Mouse (Mus musculus): ENCODE data around the gene Hoxa3. TPM values are rescaled to one million over a fixed set of nuclear protein-coding genes. Genes with fewer than 3 reads are reported as not detected.

Hoxa3 gene
- total RNA-seq, 2 experiments from 2014 or later, result not detected

DNA sequence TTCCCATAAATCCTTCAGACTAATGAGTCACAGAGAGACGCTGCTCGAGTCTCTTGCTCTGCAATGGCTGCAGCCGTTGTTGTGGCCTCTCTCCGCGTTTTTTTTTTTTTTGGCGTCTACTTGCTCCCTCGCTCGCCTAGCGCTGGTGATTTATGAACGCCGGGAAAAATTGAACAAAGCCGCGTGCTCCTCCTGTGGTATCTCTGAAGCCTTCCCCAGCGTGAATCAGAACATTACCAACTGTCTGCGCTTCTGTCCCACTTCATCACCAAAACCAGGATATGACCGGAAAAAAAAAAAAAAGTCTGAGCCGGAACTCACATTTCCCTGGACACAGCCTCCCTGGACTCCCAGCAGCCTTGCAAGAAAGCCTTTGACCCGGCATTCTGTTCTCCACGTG lies 27.9 kb downstream of the Hoxa3 start:
- no peak for DNase-seq (ENCODE audit: low spot score in 2 of 2)

DNA sequence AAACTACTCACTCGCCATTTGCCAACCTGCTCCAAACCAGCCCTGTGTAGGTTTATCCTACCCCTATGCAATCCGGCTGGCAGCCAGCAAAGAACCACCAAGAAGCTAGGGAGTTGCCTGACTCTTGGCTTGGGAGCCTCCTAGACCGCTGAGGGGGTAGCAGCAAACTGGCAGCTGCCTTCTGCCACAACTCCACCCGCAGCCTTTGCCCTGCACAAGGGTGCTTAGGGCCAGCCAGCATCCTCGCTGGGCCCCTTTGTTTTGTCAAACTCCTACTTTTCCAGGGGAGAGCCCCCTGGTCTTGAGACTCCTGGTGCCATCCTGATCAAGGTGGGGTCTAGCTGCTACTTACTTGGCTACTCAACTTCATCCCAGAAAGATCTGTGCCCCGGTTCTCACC lies 28.5 kb downstream of the Hoxa3 start:
- DNase-seq (ENCODE audit: low spot score in 2 of 2), result no peak

DNA sequence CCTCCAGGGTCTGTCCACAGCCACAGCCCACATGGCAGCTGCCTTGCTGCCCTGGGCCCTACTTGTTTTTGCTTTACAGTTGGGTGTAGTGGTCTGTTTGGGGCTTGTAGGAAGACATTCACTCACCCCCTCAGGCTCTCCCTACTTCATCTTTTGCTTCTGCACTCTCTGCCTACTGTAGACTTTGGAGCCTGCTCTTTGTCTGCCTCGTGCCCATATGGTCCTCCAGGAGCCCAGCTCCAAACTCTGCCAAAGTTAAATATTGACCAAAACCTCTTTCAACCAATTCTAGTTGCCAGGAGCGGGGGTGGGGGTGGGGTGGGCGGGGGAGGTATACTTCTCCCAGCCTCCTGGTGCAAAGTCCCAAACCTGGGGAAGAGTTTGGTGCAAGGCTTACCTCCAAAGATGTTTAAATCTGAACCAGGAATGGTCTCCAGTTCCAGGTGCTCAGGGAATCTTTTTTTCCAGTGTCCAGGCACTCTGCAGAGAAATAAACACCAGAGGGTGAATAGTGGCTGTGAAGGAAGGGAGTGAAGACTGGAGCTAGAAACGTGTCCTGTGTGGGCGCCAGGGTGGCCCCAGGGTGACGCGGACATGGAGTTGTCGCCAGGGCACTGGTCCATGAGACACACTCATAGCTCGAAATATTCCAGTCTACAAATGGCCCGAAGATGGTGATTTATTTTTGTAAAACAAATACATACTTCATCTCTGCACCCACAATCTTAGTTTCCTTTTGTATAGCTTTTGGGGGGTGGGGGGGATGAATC lies 29.6 kb downstream of the Hoxa3 start:
- DNase-seq (ENCODE audit: low spot score in 2 of 2), result no peak

DNA sequence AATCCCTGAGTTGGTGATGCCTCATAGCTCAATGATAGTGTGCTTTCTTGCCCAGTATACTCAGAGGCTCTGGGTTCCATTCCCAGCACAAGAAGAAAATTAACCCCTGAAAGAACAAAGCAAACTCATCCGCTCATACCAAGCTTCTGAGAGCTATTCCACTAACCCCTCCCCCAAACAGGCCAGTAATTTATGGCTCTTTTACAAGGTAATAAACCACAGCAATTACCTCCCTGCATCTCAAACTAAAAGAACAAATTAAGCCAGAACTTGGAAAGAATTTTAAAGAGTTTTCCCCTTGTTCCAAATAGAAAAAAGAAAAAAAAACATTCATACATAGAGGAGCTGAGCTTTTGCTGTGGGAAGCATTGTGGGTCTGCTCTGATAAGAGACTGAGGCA lies 30.3 kb downstream of the Hoxa3 start:
- no peak for DNase-seq (ENCODE audit: low spot score in 2 of 2)

DNA sequence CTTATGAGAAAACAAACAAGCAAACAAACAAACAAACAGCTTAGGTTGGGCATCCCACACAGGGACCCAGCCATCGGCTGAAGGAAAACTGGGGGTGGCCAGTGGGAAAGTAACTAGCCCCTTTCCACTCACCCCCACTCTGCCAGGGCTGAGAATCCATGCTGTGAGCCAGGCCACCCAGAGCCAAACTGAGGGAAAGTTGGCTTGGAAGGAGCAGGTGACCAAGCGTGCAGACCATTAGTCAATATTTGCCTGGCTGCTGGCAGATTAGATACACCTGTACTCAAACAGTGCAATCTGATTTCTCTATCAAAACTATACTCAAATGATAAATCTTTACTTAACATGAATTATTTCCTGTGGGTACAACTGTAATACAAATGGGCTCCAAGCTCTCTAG lies 31.1 kb downstream of the Hoxa3 start:
- DNase-seq (ENCODE audit: low spot score in 2 of 2), result no peak

DNA sequence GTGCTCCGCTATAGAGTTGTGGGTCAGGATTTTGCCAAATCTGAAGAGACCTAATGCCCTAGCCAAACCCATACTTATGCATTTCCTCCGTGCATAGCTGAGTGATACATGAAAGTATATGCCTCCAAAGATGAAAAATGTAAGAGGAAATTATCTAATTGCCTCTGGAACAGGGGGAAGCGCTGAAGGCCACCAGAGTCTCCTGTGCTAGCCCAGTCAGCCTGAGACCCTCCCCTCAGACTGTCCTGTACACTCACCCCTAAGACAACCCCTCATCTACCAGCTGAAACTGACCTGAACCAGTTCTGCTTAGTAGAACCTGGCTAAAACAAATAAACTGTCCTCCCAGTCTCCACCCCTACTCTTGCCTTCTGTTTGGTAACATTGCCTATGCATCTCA lies 32.4 kb downstream of the Hoxa3 start:
- DNase-seq (ENCODE audit: low spot score in 2 of 2), result no peak

DNA sequence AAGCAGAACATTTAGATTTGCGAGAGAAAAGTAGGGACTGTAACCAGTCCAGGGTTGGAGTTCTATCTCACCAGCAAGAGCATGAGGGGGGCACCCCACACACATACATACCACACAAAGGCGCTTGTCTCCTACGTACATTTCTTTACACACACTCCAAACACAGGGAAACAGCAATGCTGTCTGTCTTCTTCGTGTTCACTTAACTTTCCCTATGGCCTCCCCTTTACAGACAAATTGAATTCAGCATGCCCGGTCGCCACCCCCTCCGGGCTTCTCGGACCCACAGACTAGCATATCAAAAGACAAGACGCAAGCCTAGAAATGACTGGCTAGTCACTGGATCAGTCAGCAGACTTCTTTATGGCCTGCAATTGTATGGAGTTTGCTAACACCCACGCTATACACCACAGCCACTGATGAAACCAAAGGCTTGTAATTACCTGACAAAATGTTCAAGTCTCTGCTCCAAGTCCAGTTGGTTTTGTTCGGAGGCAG lies 32.9 kb downstream of the Hoxa3 start:
- DNase-seq (ENCODE audit: low spot score in 2 of 2), result no peak

DNA sequence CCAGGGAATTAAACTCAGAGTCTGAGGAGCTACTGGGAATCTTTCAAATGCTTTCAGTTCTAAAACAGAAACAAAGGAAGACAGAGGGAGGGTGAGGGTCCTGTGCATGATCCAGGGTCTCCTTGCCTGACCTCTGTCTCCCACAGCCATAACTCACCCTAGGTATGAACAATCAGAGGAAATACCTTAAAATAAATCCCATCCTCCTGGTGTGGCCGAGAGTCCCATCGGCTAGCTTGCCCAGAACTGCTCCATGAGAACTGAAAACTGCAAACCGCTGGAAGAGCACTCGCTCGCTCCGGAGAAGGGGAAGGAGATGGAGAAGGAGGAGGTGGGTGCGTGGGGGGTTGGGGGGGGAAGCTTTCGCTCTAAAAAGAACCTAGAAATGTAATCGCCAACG lies 33.4 kb downstream of the Hoxa3 start:
- DNase-seq (ENCODE audit: low spot score in 2 of 2), result no peak

DNA sequence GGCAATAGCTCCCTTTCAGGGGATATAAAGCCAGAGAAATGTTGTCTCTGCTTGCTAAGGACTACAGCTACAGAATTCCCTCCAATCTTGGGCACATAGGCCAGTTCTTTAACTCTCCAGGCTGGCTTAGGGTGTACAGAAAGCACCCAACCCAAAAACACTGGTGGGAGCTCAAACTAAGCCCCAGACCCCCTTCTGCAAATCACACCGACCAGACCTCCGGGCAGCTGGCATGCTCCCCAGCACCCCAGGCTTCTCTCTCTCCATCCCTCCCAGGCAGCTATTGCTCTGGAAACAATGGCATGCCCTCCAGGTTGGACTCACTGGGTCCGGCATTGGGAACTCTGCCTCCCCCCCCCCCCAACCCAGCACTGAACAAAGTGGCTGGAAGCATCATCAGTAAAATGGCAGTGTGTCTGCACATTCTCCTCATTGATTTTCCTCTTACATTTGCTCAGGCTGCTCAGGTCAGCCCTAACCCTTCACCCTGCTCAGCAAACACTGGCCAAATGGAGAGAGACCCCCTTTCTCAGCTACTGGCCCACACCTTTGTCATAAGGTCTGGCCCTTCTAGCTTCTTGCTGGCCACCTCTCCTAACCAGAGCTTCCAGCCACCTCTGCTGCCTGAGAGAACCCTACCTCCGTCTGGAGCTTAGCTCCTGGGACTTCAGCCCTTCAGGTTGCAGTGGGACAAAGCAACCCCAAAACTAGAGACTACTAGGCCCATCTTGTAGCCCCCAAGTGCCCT lies 34.0 kb downstream of the Hoxa3 start:
- DNase-seq (ENCODE audit: low spot score in 2 of 2), result no peak

DNA sequence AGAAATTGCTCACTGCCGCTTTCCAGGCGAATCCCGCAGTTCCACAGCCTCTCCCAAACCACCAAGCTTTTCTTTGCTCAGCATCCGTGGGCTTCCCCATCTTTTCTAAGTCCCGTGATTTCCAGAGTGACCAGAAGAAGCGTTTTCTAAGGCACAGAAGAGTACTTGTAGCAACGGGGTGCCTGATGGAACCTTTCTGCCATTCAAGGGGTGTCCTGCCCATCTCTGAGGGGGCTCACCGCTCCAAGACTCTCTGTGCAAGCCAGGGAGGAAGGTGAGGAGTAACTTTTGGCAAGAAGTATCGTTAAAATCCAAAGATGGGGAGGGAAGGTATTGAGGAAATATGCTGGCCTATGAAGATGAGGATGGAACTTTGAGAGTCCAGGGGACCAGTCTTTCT lies 35.3 kb downstream of the Hoxa3 start:
- DNase-seq (ENCODE audit: low spot score in 2 of 2), result no peak

DNA sequence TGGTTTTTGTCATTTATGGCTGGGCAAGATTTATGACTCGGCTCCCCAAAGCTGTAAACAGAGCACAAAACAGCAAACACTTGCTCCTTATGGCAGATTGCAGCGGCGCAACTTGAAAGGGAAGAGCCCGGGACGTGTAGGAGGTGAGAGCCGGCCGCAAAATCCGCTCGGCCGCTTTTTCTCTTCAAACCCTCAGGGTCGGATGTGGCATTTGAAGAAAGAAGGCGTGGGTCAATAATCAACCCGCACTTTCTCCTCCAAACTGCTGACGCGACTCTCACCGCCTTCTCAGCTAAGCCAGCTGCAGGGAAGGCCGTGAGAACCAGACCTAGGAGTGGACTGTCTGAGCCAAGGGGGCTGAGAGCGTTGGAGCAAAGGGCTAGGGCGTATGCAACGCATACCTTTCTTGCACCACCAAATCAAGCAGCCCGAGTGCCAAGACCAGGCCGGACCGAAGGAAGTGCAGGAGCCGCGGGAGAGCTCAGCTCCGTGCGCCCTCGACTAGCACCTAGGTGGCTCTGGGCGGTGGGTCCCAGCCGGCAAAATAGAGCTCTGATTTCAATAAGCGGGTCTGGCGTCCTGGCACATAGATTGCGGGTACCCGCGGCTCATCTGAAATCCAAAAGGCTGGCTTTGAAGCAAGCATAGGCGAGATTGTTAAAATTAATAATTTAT lies 35.9 kb downstream of the Hoxa3 start, which contains the start of gene 5730596B20Rik:
Gene 5730596B20Rik (plus strand): TSS at position 438 of the 675 bp plus-strand sequence.
- DNase-seq (ENCODE audit: low spot score in 2 of 2), result no peak

DNA sequence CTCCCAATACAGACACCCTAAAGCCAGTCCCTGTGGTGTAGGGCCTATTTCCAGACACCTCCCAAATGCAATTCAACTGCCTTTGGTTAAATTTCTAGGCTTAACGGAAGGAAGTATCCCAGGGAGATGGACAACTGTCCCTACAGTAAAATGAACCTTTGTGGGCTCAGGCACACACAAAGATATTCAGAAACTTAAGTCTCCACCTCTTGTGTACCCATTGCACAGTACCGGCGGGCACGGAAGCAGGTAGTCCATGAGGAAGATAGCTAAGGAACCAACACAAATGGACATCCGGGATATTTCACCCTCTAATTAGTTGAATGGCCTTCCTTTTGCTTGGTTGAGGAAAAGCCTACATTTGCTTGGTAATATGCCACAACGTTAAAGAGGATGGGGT lies 36.7 kb downstream of the Hoxa3 start:
- no peak for DNase-seq (ENCODE audit: low spot score in 2 of 2)

DNA sequence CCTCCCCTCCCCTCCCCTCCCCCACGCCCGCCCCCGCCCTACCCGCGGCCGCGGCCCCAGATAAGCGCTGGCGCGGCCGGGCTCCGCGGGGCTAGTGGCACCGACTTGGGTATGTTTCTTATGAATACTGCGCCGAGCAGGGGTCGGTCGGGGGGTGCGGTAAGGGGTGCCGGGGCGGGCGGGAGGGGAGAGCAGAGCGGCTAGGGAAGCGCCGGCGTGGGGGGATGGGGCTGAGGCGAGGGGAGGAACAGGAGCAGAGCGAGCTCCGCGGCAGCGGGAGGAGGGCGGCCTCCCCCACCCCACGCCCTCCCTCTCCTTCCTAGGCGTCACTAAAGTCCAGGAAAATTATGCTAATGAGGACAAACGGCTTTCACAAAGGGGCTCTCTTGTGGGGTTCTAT lies 37.3 kb downstream of the Hoxa3 start:
- DNase-seq (ENCODE audit: low spot score in 2 of 2), result no peak

DNA sequence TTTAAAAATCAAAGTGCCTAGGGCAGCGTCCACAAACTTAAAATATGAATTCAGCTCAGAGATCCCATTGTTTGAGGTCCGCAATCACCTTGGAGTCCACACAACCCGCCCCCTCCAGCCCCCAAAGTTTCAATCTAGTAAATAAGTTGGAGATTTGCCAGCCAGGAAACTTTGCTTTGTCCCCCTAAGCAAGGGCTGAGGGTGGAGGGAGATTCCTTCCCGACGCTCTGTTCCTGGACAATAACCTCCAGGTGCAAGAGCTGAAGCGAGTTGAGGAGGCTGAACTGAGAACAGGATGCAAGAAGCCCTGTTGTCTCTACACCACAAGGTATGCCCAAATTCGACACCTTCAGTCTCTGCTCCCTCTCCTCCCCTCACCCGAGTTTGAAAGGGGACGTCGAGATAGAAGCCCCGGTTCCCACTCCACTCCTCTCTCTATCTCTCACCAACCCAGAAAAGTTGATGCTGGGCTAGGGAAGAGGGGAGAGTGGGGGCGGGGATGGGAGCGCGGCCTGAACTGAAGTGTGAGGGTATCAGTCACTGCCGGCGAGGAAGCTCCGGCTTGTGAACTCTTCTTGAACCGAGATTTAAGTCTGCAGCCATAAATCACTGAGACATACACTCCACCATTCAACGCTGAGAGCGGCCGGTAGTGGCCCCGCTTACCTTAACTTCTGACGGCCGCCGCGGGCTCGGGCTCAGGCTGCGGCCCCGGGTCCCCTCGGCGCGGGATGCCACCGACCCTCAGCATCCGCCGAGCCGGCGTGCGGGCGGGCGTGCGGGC lies 38.0 kb downstream of the Hoxa3 start:
- no peak for DNase-seq (ENCODE audit: low spot score in 2 of 2)

DNA sequence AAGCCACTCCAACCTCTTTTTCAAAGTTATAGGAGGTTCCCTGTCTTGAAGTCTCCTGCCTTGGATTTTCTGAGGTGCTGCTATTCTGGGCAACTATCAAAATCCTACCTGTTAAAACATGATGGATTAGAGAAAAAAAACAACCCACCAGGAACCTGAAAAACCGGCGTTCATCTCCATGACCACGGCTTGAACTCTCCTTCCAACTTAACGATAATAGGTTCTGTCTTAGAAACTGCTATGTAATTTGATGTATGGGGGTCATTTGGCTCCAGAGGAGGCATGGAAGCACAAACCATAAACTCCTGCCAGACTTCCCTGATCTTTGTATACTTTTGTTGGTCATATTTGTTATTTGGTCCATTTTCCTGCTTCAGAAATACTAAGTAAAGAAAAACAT lies 39.5 kb downstream of the Hoxa3 start:
- DNase-seq (ENCODE audit: low spot score in 2 of 2), result no peak

DNA sequence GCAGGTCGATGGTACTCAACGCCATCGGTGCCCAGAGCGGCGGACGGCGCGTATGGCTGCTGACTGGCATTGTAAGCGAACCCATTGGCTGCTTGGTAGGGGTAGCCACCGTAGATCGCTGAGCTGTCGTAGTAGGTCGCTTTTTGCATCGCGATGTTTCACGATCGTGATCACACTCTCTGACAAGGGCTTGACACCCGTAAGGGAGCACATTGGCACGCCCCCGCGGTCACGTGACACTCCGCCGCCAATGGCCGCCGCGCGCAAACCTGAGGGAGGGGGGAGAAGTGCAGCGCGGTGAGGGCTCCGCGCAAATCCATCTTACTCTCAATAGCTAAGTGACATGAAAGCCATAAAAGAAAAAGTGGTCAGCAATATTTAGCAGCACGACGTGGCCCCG lies 40.6 kb downstream of the Hoxa3 start:
- no peak for DNase-seq (ENCODE audit: low spot score in 2 of 2)

DNA sequence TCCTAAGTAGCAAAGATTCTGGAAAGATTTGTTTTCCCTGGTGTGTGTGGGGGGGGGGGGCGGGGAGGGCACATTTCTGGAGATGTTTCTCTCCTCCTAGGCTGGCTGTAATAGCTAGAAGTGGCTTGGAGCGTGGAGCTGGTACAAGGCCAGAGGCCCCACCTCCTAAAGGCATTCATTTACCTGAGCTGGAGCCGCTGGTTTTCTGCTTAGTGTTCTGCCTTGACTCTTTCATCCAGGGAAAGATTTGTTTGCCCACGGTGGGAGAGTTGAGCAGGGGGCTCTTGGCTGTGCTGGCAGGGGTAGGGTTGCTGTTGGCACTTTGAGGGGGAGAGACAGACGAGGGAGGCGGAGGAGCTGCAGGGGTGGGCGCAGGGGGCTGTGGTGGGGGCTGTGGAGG lies 41.2 kb downstream of the Hoxa3 start:
- no peak for DNase-seq (ENCODE audit: low spot score in 2 of 2)

DNA sequence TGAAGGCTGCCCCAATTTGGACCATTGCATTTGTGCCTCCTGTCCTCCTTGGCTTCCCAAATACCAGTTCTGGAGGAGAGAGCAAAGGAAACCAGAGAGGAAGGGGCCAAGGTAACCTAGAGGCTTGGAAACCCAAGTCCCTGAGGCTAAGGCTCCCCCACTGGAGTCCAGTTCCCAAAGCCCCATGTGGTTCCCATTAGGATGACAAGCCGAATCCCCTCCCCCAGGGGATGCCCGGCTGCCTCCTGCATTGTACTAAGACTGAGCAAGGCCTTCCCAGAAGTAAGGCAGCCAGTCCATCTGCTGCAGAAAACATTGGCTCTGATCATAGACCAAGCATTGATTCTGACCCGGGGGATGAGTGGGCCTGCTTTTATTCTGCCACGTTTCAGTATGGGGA lies 41.8 kb downstream of the Hoxa3 start:
- no peak for DNase-seq (ENCODE audit: low spot score in 2 of 2)

DNA sequence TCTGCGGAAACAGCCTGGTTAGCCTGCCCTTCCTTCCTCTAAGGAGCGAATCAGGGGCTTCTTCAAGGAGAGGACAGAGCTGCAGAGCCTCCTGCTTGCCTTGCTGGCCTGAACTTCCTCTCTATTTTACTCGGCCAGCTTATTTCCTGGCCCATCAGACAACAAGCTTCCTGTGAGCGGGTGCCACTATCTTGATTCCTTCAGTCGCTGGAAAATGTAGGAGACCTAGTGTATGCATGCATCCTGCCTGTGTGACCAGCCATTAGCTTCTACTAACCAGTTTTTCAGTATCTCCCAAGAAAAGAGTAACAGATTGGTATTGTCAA lies 42.3 kb downstream of the Hoxa3 start:
- DNase-seq (ENCODE audit: low spot score in 2 of 2), result no peak

DNA sequence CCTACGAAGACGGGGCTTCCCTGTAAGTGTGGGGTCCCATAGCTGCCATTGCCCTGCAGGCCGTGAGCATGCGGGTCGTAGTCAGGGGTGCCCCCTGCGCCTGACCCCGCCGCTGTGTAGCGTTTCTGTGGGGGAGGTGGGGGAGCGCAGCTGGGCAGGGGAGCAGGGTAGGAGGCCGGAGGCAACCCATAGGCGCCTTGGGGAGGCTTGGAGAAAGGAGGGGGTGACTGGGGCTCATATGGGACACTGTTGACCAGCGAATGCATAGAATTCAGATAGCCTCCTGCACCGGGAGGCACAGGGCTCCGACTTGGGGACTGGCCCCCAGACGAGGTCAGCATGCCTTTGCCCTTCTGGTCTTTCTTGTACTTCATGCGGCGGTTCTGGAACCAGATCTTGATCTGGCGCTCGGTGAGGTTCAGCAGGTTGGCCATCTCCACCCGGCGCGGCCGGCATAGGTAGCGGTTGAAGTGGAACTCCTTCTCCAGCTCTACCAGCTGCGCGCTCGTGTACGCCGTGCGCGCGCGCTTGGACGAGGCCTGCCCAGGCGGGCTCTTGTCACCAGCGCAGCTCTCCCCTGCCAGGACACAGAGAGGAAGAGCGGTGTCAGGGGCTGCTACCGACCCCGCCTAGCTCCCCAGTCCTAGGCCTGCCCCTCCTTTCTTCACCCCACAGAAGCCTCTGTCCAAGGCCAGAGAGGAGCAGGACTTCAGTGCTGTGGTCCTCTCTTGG lies 42.8 kb downstream of the Hoxa3 start:
- no peak for DNase-seq (ENCODE audit: low spot score in 2 of 2)
